Mouse (Mus musculus) thymus, postnatal 25 days (tissue): ENCODE measurements around the gene Smyd1.
"Not testable (repeated sequence)": the region's sequence is repeated elsewhere in the genome, so short reads cannot be mapped to it uniquely, and the experiment has no call there.

ENCODE experiments used
- DNase-seq: peaks from one replicate; pipeline ENCODE4 v3.0.0; 2022

Gene Smyd1

DNA sequence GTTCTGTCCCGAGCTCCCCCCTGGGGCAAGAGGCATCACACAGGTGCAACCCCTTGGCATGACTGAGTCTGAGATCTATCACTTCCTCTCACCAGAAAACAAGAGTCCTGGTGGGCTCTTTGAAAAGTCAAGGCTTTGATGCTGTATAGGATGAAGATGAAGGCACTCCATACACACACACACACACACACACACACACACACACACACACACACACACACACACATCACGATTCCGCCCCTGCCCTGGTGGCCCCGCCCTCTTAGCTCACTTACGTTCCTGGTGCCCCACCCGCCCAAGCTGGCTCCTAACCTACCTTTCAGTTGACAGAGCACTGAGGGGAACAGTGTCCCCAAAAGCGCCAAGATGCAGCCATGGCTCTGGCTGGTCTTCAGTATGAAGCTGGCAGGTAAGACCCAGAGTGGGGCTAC lies 473 bp upstream of the Smyd1 start, which contains the start of gene Cd8b1:
Cd8b1 (plus strand) TSS at position 298 of the 431 bp plus-strand sequence.
- DNase-seq: peak; percentile 92

- peak; percentile 79 for DNase-seq
Observed at GRCm38 (mm10) chr6:71307486-71307885, 14.5 kb downstream of the Smyd1 start.

DNA sequence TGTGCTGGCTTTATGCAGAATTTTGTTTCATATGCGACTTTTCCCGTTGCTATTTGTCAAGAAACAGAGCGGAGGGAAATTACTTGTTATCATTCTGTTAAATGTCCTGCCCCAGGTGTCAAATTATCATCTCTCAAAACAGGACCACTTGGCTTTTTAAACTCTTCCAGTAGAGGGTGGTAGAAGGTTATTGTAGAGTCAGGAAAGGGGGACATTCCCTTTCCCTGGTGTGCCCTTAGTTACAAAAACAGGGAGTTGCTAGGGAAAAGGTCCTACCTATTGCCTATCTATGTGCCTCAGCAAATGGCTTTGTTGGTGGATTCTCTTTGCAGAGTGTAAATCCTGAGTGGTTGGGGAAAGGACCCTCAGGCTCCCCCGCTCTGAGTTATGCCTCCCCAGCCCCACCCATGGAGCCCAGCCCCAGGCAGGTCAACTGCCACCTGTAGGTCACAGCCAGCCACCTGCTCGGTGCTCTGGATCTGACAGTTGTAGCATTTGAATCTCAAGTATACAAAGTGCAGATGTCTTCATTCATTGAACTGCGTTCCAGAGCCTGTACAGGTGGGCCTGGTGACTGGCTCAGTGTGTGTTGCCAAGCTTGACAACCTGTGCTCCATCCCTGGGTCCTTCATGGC lies 19.8 kb downstream of the Smyd1 start:
- DNase-seq: peak; percentile 89

- peak; percentile 72 for DNase-seq
Observed at GRCm38 (mm10) chr6:71298751-71299150, 23.3 kb downstream of the Smyd1 start.

GRCm38 (mm10) chr6:71298051-71298450 lies 24.0 kb downstream of the Smyd1 start:
- no peak for DNase-seq

DNA sequence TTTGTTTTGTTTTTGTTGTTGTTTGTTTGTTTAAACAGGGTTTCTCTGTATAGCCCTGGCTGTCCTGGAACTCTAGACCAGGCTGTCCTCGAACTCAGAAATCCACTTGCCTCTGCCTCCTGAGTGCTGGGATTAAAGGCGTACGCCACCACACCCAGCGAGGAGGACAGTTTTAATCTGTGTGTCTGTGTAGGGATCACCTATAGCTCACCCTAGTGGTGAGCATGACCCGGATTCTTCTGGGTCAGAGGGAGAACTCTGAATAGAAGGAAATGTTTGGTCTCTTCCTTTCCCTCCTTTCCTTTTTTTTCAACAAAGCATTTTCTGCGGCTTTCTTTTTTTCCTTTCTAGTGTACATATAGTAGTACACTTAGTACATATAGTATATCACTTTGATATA lies 26.7 kb downstream of the Smyd1 start:
- no peak for DNase-seq

DNA sequence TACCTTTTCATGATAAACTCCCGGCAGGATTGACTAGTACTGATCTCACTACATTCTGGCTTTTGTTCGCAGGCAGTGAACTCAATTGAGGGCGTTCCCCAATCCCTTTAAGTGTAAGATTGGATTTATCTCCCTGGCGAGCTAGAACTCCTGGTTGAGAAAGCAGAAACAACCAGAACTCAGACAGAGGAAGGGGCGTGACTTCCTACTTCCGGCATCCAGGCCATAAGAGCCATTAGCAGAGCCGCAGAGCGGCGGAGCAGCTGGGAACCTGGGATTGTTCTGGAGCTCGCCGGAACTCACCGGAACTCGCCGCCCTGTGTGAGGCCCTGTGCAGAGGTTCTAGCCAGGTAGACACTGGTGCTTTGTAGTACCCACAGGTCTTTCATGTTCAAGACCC lies 28.5 kb downstream of the Smyd1 start:
- DNase-seq: no peak

GRCm38 (mm10) chr6:71279418-71279817 lies 42.6 kb downstream of the Smyd1 start:
- no peak for DNase-seq

DNA sequence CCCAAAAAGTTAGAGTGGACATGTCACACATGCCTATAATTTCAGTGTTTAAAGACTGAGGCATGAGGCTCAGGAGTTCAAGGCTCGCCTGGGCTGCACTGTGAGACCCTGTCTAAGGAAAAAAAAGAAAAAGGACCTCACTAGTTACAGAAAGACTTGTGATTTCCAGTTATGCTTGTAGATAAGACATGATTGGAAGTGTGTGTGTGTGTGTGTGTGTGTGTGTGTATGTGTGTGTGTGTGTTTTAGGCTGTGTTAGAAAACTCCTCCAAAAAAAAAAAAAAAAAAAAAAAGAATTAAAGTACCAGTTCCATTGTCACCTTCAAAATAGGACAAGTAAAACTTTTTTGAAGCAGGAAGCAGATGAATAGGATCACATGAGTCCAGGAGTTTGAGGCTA lies 47.4 kb downstream of the Smyd1 start:
- no peak for DNase-seq

GRCm38 (mm10) chr6:71273715-71274114 lies 48.3 kb downstream of the Smyd1 start:
- no peak for DNase-seq

DNA sequence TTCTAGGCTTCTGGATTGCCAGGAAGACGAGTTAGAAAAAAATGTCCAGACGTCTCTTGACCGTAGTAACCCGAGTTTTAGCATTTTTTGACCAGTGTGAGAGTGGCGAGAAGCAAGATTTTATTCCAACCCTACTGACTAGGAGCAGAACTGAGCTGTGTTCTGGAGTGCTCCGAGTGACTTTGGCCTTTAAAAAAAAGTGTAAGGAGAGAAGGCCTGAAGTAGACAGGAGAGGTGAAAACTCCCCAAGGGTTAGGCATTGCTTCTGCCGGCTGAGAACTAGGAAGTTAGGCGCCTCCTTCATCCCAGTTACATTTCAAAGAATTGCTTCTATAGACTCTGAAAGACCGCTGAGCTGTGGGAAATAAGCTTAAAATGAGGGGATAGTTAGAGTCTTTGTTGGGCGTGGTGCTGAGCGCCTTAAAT lies 49.7 kb downstream of the Smyd1 start:
- peak; percentile 42 for DNase-seq

GRCm38 (mm10) chr6:71271389-71272315 lies 50.4 kb downstream of the Smyd1 start, which contains the start of gene Krcc1:
Gene Krcc1 (plus strand): TSS chr6:71271677.
- peak; percentile 98 for DNase-seq

DNA sequence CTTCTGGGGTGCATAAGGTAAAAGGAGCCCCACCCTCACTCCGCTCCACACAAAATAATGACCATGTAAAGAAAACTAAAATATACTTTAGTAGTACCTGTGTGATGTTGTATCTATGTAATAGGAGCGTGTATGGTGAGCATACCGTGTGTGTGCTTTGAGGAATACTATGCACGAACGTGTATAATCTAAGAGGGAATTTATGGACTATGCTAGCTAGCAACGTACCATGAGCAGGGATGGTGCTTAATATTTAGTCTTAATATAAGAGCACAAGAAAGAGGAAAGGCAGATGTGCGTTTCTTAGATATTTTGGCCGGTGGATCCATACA lies 51.0 kb downstream of the Smyd1 start:
- no peak for DNase-seq

DNA sequence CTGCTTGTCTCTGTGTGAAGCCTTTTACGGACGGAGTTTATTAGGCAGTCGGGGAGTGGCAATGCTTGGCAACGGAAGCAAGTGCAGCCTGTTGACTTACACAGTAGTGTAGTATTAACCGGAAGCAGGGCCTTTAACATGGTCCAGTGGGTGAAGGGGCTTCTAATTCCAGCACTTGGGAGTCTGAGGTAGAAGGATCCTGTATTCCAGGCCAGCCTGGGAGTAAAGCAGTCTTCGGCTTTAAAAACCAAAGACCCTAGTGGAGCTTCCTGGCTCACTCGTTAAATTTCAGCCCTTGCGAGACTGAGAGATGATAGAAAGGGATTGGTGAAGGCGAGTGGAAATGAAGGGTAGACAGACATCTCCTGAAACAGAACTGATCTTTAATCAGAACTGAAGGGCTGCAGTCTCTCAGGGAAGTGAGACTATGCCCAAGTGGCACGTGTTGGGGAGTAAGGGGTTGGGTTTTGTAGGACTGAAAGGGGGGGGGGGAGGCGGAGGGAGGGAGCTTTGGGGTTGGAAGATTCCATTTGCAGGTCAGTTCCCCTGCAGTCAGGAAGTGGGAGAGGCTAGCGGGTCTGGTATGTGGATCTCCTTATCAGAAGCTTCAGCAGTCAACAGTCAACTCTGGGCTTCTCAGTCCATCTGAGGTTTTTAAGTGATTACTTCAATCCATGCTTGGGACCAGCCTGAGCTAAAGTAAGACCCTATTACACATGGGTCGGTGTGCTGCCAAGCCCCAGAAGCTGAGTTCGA lies 51.6 kb downstream of the Smyd1 start:
- DNase-seq: peak; percentile 34

DNA sequence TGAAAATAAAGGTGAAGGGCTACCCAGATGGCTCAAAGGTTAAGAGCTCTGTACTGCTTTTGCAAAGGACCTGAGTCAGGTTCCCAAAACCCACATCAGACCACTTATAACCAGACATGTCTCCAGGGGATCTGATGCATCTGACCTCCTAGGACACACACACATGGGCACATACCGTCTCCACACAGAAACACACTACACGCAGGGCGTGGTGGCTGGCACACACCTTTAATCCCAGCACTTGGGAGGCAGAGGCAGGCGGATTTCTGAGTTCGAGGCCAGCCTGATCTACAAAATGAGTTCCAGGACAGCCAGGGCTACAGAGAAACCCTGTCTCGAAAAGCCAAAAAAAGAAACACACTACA lies 52.4 kb downstream of the Smyd1 start:
- DNase-seq: not testable (repeated sequence)

GRCm38 (mm10) chr6:71268929-71269685 lies 52.9 kb downstream of the Smyd1 start:
- peak; percentile 52 for DNase-seq

- DNase-seq: not testable (repeated sequence)
Observed at GRCm38 (mm10) chr6:71267603-71268002, 54.4 kb downstream of the Smyd1 start.

DNA sequence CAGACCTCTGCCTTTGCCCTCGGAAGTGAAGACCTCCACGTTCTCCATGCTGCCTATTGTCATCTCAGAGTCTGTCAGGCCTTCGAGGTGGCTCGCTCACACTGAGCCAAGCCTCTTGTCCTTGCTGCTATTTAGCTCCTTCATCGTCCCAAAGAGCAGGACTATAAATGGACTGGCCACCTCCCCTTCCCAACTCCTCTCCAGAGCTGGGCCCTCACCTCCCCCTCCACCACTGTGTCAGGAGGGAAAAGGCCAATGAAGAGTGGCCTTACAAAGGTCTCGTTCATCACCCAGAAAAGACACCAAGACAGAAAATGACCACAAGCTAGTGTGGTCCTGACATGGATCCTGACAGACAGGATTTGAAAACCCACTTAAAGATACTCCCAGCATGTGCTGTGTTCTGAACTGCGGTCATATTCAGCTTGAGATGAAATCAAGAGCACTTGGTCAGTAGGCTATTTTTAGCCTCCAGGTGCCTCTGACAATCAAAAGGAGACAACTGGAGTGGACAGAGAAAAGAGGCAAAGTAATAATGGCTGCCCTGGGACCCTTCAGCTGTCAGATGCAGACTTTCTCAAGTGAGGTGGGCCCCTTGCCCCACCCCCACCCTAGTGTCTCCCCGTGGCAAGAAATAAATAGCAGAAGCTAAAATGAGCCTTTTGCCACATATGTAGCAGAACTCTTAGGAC lies 59.7 kb downstream of the Smyd1 start:
- no peak for DNase-seq

- DNase-seq: no peak
Observed at GRCm38 (mm10) chr6:71261060-71261459, 61.0 kb downstream of the Smyd1 start.

DNA sequence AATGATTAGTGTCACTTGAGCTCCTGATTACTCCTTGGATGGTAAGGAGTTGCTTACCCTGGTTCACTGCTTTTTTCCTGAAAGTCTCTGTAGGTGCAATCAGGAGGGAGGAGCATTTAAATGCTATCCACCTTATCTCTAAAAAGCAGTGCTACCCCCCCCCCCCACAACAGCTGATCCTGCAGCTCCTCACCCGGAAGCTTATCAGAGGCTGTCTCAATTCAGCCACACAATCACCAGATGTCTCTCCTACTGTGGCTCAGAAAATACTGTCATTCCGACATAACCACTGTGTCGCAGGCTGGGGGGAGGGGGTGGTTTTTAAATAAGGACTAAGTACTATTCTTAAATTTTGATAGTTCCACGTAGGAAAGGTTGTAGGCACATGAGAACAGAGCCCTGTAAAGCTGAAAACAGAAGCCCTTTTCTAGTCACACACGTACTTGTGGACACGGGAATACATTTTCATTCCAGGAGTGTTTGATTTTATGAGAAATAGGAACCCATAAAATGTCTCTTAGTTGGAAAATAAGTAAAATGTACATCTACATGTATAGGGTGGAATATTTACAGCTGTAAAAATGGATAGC lies 61.9 kb downstream of the Smyd1 start:
- no peak for DNase-seq

- DNase-seq: no peak
Observed at GRCm38 (mm10) chr6:71259166-71259565, 62.9 kb downstream of the Smyd1 start.

GRCm38 (mm10) chr6:71258562-71258961 lies 63.5 kb downstream of the Smyd1 start:
- DNase-seq: no peak
